Mouse (Mus musculus) yolk sac, embryonic 10.5 days (tissue): ENCODE measurements around the gene Fam3b.

Experiments
- DNase-seq: peaks from one replicate; pipeline ENCODE4 v3.0.0-alpha.2; 2017; ENCODE audit warnings: low spot score

Gene Fam3b

GRCm38 (mm10) chr16:97514099-97514940 is at the start of gene Fam3b:
TSS of gene Fam3b (minus strand) at chr16:97514816.
- DNase-seq = no peak

GRCm38 (mm10) chr16:97544340-97544739 is 29.7 kb upstream of the Fam3b start:
- DNase-seq = no peak

GRCm38 (mm10) chr16:97536859-97537258 is 22.2 kb upstream of the Fam3b start:
- no peak for DNase-seq

- DNase-seq = peak; percentile 73
Measured at GRCm38 (mm10) chr16:97535808-97536413, 21.3 kb upstream of the Fam3b start.

GRCm38 (mm10) chr16:97534876-97535461 is 20.4 kb upstream of the Fam3b start:
- DNase-seq = peak; percentile 57

- DNase-seq = no peak
Measured at GRCm38 (mm10) chr16:97534448-97534847, 19.8 kb upstream of the Fam3b start.

- DNase-seq = no peak
Measured at GRCm38 (mm10) chr16:97533751-97534150, 19.1 kb upstream of the Fam3b start.

- no peak for DNase-seq
Measured at GRCm38 (mm10) chr16:97533126-97533525, 18.5 kb upstream of the Fam3b start.

GRCm38 (mm10) chr16:97529241-97529640 is 14.6 kb upstream of the Fam3b start:
- peak; percentile 71 for DNase-seq

GRCm38 (mm10) chr16:97523024-97523423 is 8.4 kb upstream of the Fam3b start:
- DNase-seq = peak; percentile 38

GRCm38 (mm10) chr16:97521983-97522382 is 7.4 kb upstream of the Fam3b start:
- no peak for DNase-seq

- no peak for DNase-seq
Measured at GRCm38 (mm10) chr16:97516341-97516740, 1.7 kb upstream of the Fam3b start.

- DNase-seq = no peak
Measured at GRCm38 (mm10) chr16:97512347-97512751, 2.3 kb downstream of the Fam3b start.

GRCm38 (mm10) chr16:97511495-97511894 is 3.1 kb downstream of the Fam3b start:
- no peak for DNase-seq

GRCm38 (mm10) chr16:97510849-97511248 is 3.8 kb downstream of the Fam3b start:
- no peak for DNase-seq

- no peak for DNase-seq
Measured at GRCm38 (mm10) chr16:97507783-97508182, 6.8 kb downstream of the Fam3b start.

- no peak for DNase-seq
Measured at GRCm38 (mm10) chr16:97504793-97505192, 9.8 kb downstream of the Fam3b start.

GRCm38 (mm10) chr16:97503849-97504248 is 10.8 kb downstream of the Fam3b start:
- no peak for DNase-seq

- DNase-seq = no peak
Measured at GRCm38 (mm10) chr16:97500901-97501300, 13.7 kb downstream of the Fam3b start.

- DNase-seq = no peak
Measured at GRCm38 (mm10) chr16:97499450-97499849, 15.2 kb downstream of the Fam3b start.

- no peak for DNase-seq
Measured at GRCm38 (mm10) chr16:97498139-97498538, 16.5 kb downstream of the Fam3b start.

GRCm38 (mm10) chr16:97497682-97498081 is 16.9 kb downstream of the Fam3b start:
- DNase-seq = peak; percentile 76

- no peak for DNase-seq
Measured at GRCm38 (mm10) chr16:97496026-97496425, 18.6 kb downstream of the Fam3b start.
